Mouse (Mus musculus) cerebellum, adult 2 months (tissue): ENCODE data around the gene Pld2.

Experiments
- CTCF ChIP-seq: fragments of 200-500 bp; IDR thresholded peaks from 2 replicates; pipeline ENCODE4 v1.5.1; 2011; ENCODE audit warnings: low read depth, mild to moderate bottlenecking, control low read depth, low read length, moderate library complexity, borderline replicate concordance; ENCODE audit not compliant: insufficient read depth
- POLR2A ChIP-seq: fragments of 200-500 bp; IDR thresholded peaks from 2 replicates; pipeline ENCODE4 v1.6.1; 2011; ENCODE audit warnings: low read length, control low read depth, borderline replicate concordance; ENCODE audit not compliant: insufficient read depth

GRCm38 (mm10) chr11:70511242-70511641 is 28.6 kb upstream of the Pld2 start:
- TF ChIP-seq CTCF (no peak), POLR2A (no peak)
